Mouse (Mus musculus) brain, embryonic 14.5 days (tissue): ENCODE data around the gene Itm2c.

Experiments
- CTCF ChIP-seq: fragments of 200-500 bp; IDR thresholded peaks from 2 replicates; pipeline ENCODE4 v1.5.1; 2012; ENCODE audit warnings: inconsistent platforms, mild to moderate bottlenecking, moderate library complexity, borderline replicate concordance; ENCODE audit not compliant: insufficient read depth, insufficient read length; ENCODE audit errors: extremely low read depth
- POLR2A ChIP-seq: fragments of 200-500 bp; IDR thresholded peaks from 2 replicates; pipeline ENCODE4 v1.6.1; 2012; ENCODE audit warnings: mild to moderate bottlenecking, inconsistent platforms, borderline replicate concordance; ENCODE audit not compliant: poor library complexity, insufficient read depth, insufficient read length, severe bottlenecking; ENCODE audit errors: extremely low read depth

DNA sequence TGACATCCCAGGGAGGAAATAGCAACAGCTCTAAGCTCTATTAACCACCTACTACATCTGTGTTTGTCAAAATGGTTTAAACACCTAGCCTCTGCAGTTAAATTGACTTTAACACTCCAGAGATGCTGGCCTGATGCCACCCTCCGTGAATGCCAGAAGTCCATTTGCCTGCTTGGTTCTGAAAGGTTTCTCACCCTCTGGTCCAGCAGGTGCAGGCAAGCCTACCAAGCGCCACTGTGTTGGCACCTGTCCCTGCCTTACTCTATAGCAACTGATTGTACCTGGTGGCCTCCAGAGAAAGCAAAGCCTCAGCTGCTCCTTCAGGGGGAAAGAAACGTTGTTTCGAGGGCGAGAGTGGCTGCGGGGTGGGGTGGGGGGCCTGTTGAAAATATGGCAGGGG lies 42.2 kb downstream of the Itm2c start:
- TF ChIP-seq CTCF (no peak), POLR2A (no peak)
